Mouse (Mus musculus) layer of hippocampus, adult 6 months (tissue): ENCODE results near the gene Serpina7. TPM values are rescaled to one million over a fixed set of nuclear protein-coding genes. Genes with fewer than 3 reads are reported as not detected.

ENCODE experiments used
- long read RNA-seq, 2 experiments: library from polyadenylated mRNA; unstranded; transcript quantifications; one replicate each; pipeline ENCODE4 v2.0.0; 2019 to 2020
- polyA plus RNA-seq: library from polyadenylated mRNA; unstranded; fragments of <200 nt; fragmentation: Nextera tagmentation; gene quantifications from 2 replicates; pipeline ENCODE4 v1.2.3, GENCODE M21; 2021

Serpina7 gene
- not detected in 2 replicates for polyA plus RNA-seq
- long read RNA-seq, experiment 1 = 0 reads
- long read RNA-seq, experiment 2 = 0 reads

GRCm38 (mm10) chrX:139085077-139085476 lies at the start of gene Serpina7:
Serpina7 (minus strand) TSS chrX:139085236.

GRCm38 (mm10) chrX:139085943-139086342 lies 907 bp upstream of the Serpina7 start, which contains the start of gene 4930513O06Rik:
4930513O06Rik (plus strand) TSS chrX:139086243.

Other genes with a start within 250 kb of the Serpina7 start
- not detected in 2 replicates for gene Nrk, start 170.8 kb downstream of the Serpina7 start, polyA plus RNA-seq
- not detected in 2 replicates for gene 4930513O06Rik, start 1.0 kb upstream of the Serpina7 start, polyA plus RNA-seq
- gene 4933428M09Rik, start 94.0 kb upstream of the Serpina7 start, polyA plus RNA-seq = not detected in 2 replicates
- 4.1 and 5.7 TPM in 2 replicates for gene Mum1l1, start 124.8 kb upstream of the Serpina7 start, polyA plus RNA-seq
- not detected in 2 replicates for gene Trap1a, start 248.4 kb upstream of the Serpina7 start, polyA plus RNA-seq